Mouse (Mus musculus): ENCODE results near the gene Nr2e3. TPM values are rescaled to one million over a fixed set of nuclear protein-coding genes. Genes with fewer than 3 reads are reported as not detected.

Gene Nr2e3
- 8.0 and 9.0 TPM in 2 replicates for polyA plus RNA-seq (2015; fragmentation: Nextera tagmentation; extraction: Ambion mirVana)

DNA sequence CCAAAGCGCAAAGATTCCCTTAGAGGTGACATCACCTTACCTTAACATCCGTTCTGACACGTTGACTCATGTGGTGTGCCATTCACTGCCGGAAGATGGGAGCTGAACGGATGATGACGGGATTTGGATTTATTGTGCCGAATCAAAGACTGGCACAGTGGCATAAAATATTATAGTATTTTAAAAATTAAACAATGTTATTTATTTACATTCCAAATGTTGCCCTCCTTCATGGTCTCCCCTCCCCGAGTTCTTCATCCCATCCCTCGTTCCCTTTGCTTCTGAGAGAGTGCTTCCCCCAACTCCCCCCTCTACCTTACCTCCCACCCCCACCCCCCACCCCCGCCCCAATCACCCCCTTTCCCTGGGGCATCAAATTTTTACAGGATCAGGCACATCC, at the start of gene Nr2e3:
Gene Nr2e3, minus strand, starts transcription at position 101 of the 400 bp plus-strand sequence.
- no peaks in the 10 kb centered on the region for H3K36me3 ChIP-seq
- no peak within 1 kb of the TSS for H3K4me2 ChIP-seq (replicated peaks)
- H3K9ac ChIP-seq, result no peak within 1 kb of the TSS
- H3K4me3 ChIP-seq (replicated peaks), result no peak within 1 kb of the TSS
- no peaks in the 10 kb centered on the region for H3K27me3 ChIP-seq (replicated peaks)
- no peaks in the 10 kb centered on the region for H3K9me3 ChIP-seq
- no peak within 1 kb of the TSS for H3K27ac ChIP-seq
- ATAC-seq, result no peak
- H3K4me1 ChIP-seq (replicated peaks), result peaks cover 14% of the 10 kb centered on the region; the same call in 1 of the 2 replicates
- WGBS, result 84% methylated on average over 10 of the region's 10 CpGs

DNA sequence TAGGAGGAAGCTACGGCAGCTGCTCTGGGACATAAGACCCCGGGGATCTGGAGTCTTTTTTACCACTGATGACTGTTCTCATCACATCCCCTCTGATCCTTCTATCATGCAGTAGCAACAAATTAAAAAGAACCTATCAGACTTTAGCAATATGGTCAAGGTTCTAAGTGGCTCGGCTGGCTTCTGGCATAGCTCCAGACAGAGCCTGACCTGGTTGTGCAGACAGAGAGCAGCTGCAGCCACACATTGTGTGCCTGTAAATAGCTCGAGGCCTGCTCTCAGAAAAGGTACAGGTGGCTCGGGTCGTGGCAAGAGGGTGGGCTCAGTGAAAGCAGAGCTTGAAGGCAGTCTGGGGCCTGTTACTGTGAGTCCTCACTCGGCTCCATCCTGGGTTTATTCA, 48.5 kb upstream of the Nr2e3 start:
- Histone ChIP-seq H3K4me3 (replicated peaks) (no peak overlapping the region), H3K36me3 (no peaks in the 10 kb centered on the region), H3K27me3 (replicated peaks) (no peaks in the 10 kb centered on the region), H3K27ac (no peak overlapping the region), H3K9me3 (no peaks in the 10 kb centered on the region), H3K9ac (no peak overlapping the region), H3K4me1 (replicated peaks) (no peaks in the 10 kb centered on the region), H3K4me2 (replicated peaks) (no peak overlapping the region)
- WGBS, result 49% methylated on average over 7 of the region's 7 CpGs
- ATAC-seq, result no peak

DNA sequence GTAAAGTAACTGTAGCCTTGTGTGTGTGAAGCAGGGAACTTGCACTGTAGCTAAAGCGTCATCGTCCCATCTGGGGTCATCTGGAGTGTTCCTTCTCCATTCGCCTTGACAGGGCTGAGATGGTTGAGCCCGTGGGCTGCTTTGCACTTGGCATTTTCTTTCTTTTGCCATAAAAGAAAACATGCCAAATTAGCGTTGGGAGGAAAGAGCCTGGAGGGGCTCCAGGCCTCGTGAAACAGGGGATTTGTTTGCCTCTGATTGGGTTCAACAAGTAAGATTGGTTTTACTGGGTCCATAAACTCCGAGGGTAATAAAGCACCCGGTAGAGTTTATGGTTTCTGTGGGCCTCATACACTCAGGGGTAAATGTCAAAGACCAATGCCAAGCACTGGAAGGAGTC, 41.9 kb upstream of the Nr2e3 start:
- H3K9ac ChIP-seq, result no peak overlapping the region
- no peaks in the 10 kb centered on the region for H3K27me3 ChIP-seq (replicated peaks)
- H3K4me1 ChIP-seq (replicated peaks), result peaks cover 2% of the 10 kb centered on the region; the same call in 1 of the 2 replicates
- 0 out of 2 replicates have a peak, but pooled peaks have one; percentile 39 for ATAC-seq
- no peak overlapping the region for H3K27ac ChIP-seq
- H3K4me2 ChIP-seq (replicated peaks), result 0 out of 2 replicates have a peak overlapping the region, but pooled peaks have one; percentile 5
- no peaks in the 10 kb centered on the region for H3K9me3 ChIP-seq
- WGBS, result 59% methylated on average over 8 of the region's 8 CpGs
- H3K36me3 ChIP-seq, result no peaks in the 10 kb centered on the region; the same call in 1 of the 2 replicates
- H3K4me3 ChIP-seq (replicated peaks), result no peak overlapping the region

DNA sequence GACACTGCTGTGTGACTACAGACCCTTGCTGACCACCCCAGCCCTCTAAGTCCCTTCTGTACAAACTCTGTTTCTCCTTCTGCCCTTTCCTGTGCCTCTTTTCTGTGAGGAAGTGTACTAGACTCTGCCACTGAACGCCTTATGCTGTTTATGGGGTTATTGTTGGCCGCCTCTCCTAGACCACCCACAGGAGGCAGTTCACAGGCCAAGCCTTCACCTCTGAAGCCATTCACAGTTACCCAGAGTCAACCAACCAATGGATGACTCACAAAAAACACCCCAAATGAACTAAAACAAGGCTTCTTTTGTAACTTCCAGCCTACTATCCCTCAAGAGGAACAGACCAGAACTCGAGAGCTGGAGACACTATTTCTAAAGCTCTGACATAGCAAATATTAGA, 41.0 kb upstream of the Nr2e3 start:
- WGBS, result 79% methylated on average over 3 of the region's 3 CpGs
- H3K9ac ChIP-seq, result no peak overlapping the region
- no peaks in the 10 kb centered on the region; the same call in 1 of the 2 replicates for H3K36me3 ChIP-seq
- no peak overlapping the region for H3K4me3 ChIP-seq (replicated peaks)
- H3K4me2 ChIP-seq (replicated peaks), result no peak overlapping the region
- no peaks in the 10 kb centered on the region for H3K9me3 ChIP-seq
- H3K27ac ChIP-seq, result no peak overlapping the region
- H3K4me1 ChIP-seq (replicated peaks), result peaks cover 2% of the 10 kb centered on the region; the same call in 1 of the 2 replicates
- ATAC-seq, result no peak
- H3K27me3 ChIP-seq (replicated peaks), result no peaks in the 10 kb centered on the region

DNA sequence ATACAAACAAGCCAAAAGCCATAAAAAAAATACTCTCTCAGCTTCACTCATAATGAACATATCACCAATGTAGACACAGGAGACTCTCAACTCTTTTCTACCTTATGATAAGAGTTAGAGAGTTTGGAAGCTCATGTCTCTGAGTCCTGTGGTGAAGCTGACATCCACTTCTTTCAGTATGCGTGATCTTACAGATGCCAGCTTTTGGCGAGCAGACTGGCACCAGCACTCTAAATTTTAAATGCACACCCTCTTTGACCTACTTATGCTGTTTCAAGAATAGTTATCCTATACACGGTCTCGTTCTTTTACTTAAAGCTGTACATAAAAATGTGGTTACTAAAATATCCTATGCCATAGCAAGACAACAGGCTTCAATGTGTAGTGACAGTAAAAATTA, 37.3 kb upstream of the Nr2e3 start:
- Histone ChIP-seq H3K4me2 (replicated peaks) (no peak overlapping the region), H3K4me3 (replicated peaks) (no peak overlapping the region), H3K4me1 (replicated peaks) (peaks cover 2% of the 10 kb centered on the region; the same call in 1 of the 2 replicates), H3K36me3 (no peaks in the 10 kb centered on the region; the same call in 1 of the 2 replicates), H3K9ac (no peak overlapping the region), H3K9me3 (no peaks in the 10 kb centered on the region), H3K27ac (no peak overlapping the region), H3K27me3 (replicated peaks) (no peaks in the 10 kb centered on the region)
- 94% methylated on average over 4 of the region's 4 CpGs for WGBS
- ATAC-seq, result no peak

DNA sequence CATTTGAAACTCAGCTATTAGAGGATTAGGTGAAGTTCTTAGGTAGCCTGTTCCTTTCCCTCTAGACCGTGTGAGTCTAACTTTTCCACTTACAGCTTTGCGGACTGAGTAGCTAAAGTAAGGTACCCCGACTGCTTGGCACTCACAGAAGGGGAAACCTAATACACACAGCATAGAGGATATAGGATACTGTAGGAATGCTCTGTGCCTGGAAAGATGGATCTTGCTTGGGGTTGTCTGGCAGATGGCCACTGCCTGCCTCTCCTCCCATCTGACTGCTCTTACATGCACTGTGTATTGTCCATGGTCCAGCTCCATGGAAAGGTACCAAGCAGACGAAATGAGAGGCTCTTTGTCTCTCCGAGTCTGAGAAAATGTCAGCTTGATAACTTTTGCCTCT, 30.9 kb upstream of the Nr2e3 start:
- H3K27ac ChIP-seq, result no peak overlapping the region
- no peak for ATAC-seq
- no peaks in the 10 kb centered on the region for H3K36me3 ChIP-seq
- H3K4me3 ChIP-seq (replicated peaks), result no peak overlapping the region
- H3K4me2 ChIP-seq (replicated peaks), result no peak overlapping the region
- H3K27me3 ChIP-seq (replicated peaks), result no peaks in the 10 kb centered on the region
- no peak overlapping the region for H3K9ac ChIP-seq
- 84% methylated on average over 5 of the region's 5 CpGs for WGBS
- no peaks in the 10 kb centered on the region for H3K4me1 ChIP-seq (replicated peaks)
- no peaks in the 10 kb centered on the region for H3K9me3 ChIP-seq

DNA sequence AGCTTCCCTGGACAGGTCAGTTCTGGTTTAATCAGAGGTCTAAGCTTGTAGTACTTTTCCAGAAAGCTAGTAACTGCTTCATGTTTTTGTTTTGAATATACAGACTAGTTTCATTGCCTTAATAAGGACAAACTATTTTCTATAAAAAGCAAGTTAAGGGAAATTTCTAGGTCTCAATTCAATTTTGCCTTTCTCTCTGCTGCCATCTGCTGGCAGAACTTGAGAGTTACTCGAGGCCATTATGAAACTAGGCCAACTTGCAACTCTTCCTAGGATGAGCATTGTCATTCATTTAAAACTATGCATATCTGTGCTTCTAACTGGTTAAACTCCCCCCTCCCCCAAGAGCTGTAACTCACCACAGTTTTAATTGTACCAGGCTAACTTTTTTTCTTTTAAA, 29.4 kb upstream of the Nr2e3 start:
- ATAC-seq, result no peak
- Histone ChIP-seq H3K9ac (no peak overlapping the region), H3K9me3 (no peaks in the 10 kb centered on the region), H3K27me3 (replicated peaks) (no peaks in the 10 kb centered on the region), H3K4me2 (replicated peaks) (no peak overlapping the region), H3K36me3 (no peaks in the 10 kb centered on the region), H3K27ac (no peak overlapping the region), H3K4me3 (replicated peaks) (no peak overlapping the region), H3K4me1 (replicated peaks) (no peaks in the 10 kb centered on the region)
- WGBS, result 0% methylated on average over 1 of the region's 1 CpGs

DNA sequence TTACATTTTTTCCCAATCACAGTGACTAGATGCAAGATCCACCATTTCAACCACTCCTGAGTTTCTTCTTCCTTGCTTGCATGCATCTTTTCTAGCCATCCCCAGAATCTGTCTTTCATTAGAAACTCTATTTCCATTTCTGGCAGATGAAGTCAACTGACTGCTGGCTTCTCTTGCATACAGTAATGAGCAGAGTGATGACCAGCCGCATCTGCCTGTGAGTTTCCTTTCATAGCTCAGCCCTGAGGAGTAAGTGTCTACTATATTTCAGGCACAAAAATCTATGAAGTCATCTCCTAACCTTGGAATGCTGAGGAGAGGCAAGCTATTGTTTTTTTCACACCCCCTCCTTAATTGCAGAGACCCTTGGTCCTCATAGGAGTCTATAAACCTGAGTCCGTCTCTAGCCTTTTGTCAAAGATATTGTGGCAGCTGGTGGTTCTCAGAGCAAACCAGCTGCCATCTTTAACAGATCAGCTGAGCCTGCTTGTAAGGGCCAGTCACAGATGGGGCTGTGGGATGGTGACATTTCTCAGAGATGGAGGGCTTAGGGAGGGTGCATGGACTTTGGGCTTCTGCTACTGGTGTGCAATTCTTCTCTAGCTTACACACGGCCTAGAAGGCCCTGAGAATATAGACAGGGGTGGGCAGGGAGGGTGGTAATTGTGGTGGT, 25.6 kb upstream of the Nr2e3 start:
- Histone ChIP-seq H3K36me3 (no peaks in the 10 kb centered on the region; the same call in 1 of the 2 replicates), H3K9me3 (no peaks in the 10 kb centered on the region), H3K4me1 (replicated peaks) (no peaks in the 10 kb centered on the region), H3K4me2 (replicated peaks) (no peak overlapping the region), H3K9ac (no peak overlapping the region), H3K27ac (no peak overlapping the region), H3K27me3 (replicated peaks) (no peaks in the 10 kb centered on the region), H3K4me3 (replicated peaks) (no peak overlapping the region)
- ATAC-seq, result no peak
- 89% methylated on average over 3 of the region's 3 CpGs for WGBS

DNA sequence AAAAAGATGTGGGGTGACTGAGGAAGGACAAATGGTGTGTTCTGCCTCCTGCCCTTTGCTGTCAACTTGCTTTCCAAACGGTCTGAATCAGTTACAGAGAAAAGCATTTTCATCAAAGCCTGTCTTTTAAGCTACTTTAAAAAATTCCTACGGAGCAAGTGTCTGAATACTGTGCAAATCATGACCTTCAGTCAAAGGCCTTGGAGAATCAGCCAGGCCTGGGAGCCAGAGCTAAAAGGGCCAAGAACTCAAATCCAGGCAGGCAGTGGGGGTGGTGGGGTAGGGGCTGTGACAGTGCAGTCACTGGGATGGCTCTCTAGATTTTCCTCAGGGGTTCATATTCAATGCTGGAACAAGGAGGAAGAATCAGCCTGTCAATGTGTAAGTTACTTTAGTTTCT, 20.7 kb upstream of the Nr2e3 start:
- H3K27ac ChIP-seq, result no peak overlapping the region
- no peaks in the 10 kb centered on the region for H3K4me1 ChIP-seq (replicated peaks)
- no peak overlapping the region for H3K9ac ChIP-seq
- H3K27me3 ChIP-seq (replicated peaks), result no peaks in the 10 kb centered on the region
- no peak overlapping the region for H3K4me3 ChIP-seq (replicated peaks)
- 72% methylated on average over 2 of the region's 2 CpGs for WGBS
- H3K36me3 ChIP-seq, result no peaks in the 10 kb centered on the region; the same call in 1 of the 2 replicates
- H3K4me2 ChIP-seq (replicated peaks), result no peak overlapping the region
- H3K9me3 ChIP-seq, result no peaks in the 10 kb centered on the region
- ATAC-seq, result no peak

DNA sequence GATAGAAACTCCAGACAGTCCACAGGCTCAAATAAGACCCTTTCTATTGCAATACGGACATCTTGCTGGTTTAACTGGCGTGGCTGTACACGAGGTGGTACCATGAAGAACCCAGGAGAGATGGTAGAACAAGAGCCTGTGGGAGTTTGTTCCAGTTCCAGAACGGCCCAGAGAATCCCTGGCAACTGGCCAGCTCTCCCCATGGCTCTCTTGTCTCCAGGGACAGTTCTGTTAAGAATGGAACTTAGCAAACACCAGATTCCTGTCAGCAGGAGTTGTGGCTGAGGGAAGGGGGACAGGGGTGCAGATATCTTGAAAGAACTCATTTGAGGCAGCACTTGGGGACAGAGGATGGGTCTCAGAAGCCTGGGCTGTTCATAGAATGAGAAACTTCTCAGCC, 10.8 kb upstream of the Nr2e3 start:
- 72% methylated on average over 4 of the region's 4 CpGs for WGBS
- no peaks in the 10 kb centered on the region for H3K9me3 ChIP-seq
- no peak for ATAC-seq
- no peak overlapping the region for H3K4me2 ChIP-seq (replicated peaks)
- H3K27me3 ChIP-seq (replicated peaks), result no peaks in the 10 kb centered on the region
- H3K27ac ChIP-seq, result no peak overlapping the region
- no peak overlapping the region for H3K9ac ChIP-seq
- no peak overlapping the region for H3K4me3 ChIP-seq (replicated peaks)
- H3K36me3 ChIP-seq, result no peaks in the 10 kb centered on the region
- H3K4me1 ChIP-seq (replicated peaks), result no peaks in the 10 kb centered on the region

DNA sequence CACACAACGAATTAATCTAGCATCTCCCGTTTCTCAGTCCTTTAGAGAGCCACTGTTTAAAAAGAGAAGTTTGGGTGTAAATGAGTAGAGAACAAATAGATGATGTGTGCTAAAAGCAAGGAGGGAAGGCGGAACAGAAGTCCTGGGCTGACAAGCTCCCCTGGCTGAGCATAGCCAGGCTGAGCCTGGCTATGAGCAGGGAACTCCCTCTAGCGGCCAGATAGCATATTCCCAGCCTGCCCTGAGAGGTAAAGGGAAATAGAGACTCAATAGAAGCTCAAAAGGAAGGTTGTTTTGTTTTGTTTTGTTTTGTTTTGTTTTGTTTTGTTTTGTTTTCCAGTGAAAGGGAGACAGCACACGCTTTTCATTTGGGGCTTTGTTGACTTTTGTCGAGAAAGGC, 8.9 kb upstream of the Nr2e3 start:
- peak; percentile 87 for ATAC-seq
- Histone ChIP-seq H3K27ac (no peak overlapping the region), H3K4me1 (replicated peaks) (no peaks in the 10 kb centered on the region), H3K27me3 (replicated peaks) (no peaks in the 10 kb centered on the region), H3K4me2 (replicated peaks) (no peak overlapping the region), H3K36me3 (no peaks in the 10 kb centered on the region), H3K4me3 (replicated peaks) (no peak overlapping the region), H3K9me3 (no peaks in the 10 kb centered on the region), H3K9ac (no peak overlapping the region)
- WGBS, result 26% methylated on average over 6 of the region's 6 CpGs

DNA sequence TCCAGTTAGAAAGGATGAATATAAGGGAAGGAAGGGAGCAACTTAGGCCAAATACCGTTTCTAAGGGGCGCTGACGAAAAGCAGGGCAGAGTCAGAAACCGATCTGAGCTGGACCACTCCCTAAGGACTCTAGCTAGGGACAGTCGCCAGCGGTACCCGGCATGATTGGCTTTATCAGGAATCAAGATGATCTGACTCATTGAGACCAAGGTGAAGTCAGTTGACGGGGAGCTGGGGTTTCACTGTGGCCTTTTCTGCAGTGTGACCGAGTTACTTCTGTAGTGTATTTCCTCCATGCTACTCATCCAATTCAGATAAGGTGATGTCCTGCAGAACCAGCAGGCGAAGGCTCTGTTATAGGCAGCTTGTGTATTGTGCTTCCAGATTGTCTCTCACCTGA, 4.6 kb upstream of the Nr2e3 start:
- 70% methylated on average over 10 of the region's 10 CpGs for WGBS
- no peaks in the 10 kb centered on the region for H3K4me1 ChIP-seq (replicated peaks)
- no peaks in the 10 kb centered on the region for H3K27me3 ChIP-seq (replicated peaks)
- no peak for ATAC-seq
- H3K9me3 ChIP-seq, result no peaks in the 10 kb centered on the region
- no peak overlapping the region for H3K4me2 ChIP-seq (replicated peaks)
- no peak overlapping the region for H3K4me3 ChIP-seq (replicated peaks)
- no peak overlapping the region for H3K27ac ChIP-seq
- H3K9ac ChIP-seq, result no peak overlapping the region
- no peaks in the 10 kb centered on the region for H3K36me3 ChIP-seq

DNA sequence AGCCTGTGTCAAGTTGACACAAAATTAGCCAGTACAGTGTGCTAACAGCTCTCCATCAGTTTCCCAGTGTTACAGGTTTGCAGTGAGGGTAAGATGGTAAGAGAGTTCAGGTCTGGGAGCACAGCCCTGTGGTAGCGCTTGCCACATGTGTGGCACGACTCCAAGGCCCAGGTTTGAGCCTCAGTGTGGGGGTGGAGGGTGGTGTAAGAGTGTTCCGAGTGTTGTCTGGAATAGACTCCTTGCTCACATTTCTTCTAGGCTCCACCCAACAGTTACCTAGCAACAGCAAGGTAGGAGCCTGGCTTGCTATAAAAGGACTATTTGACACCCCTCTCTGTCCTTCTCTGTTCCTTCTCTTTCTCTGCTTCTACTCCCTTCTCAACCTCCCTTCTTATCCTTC, 3.9 kb upstream of the Nr2e3 start:
- Histone ChIP-seq H3K27me3 (replicated peaks) (no peaks in the 10 kb centered on the region), H3K4me2 (replicated peaks) (no peak overlapping the region), H3K9me3 (no peaks in the 10 kb centered on the region), H3K27ac (no peak overlapping the region), H3K4me3 (replicated peaks) (no peak overlapping the region), H3K4me1 (replicated peaks) (no peaks in the 10 kb centered on the region), H3K9ac (no peak overlapping the region), H3K36me3 (no peaks in the 10 kb centered on the region)
- no peak for ATAC-seq
- WGBS, result 53% methylated on average over 3 of the region's 3 CpGs

Data from intestine, embryonic 15.5 days (tissue).